Mouse (Mus musculus): ENCODE measurements around the gene Zfp706. TPM values are rescaled to one million over a fixed set of nuclear protein-coding genes. Genes with fewer than 3 reads are reported as not detected.
A peak's percentile ranks its signal among the peaks of the same experiment; 100 is the strongest.

Gene Zfp706
- polyA plus RNA-seq (2011; ENCODE audit: insufficient read depth, insufficient read length, low read depth, missing spikeins) = 212 and 245 TPM in 2 replicates

DNA sequence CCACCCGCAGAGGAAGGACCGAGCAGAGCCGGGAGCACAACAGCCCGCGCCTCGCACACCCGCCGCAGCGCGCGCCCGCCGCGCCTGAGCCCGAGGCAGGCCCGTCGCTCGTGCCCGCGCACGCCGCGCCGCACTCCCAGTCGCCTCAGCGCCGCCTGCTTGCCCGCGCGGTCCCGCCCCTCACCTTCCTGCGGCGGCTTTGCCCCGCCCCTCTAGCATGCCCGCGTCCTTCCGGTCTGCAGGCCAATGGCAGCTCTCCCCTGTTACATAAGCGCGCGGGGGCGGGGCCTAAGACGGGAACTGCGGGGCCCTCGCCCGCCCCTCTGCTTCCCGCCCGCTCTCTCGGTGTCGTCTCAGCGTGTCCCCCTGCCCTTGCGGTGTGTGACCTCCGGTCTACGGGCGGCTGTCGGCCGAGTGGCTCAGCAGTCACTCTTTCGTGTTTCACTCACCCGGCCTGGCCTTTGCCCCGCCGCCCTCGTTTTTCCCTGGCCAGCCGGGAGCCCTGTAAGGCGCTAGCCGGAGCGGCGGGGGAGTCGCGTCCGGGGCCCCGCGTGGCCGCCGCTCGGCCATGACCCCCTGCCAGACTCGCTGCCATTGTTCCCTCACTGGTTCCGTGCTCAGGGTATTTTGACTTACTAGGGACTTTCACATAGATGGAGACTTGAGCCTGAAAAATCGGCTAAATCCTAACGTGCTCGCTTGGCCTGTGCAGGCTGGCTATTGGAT lies at the start of gene Zfp706:
TSS of gene Zfp706 (minus strand) at position 541 of the 726 bp plus-strand sequence.
- peak within 1 kb of the TSS; percentile 92 for H3K27ac ChIP-seq (ENCODE audit: insufficient read depth, low read length)
- peaks cover 3% of the 10 kb centered on the region for H3K4me1 ChIP-seq (ENCODE audit: control insufficient read depth, insufficient read depth, low read length)
- H3K4me3 ChIP-seq (ENCODE audit: low read depth, low read length) = peak within 1 kb of the TSS; percentile 99
- H3K9me3 ChIP-seq (replicated peaks; ENCODE audit: control insufficient read depth, insufficient read depth, low read length, poor library complexity, severe bottlenecking) = peaks cover 22% of the 10 kb centered on the region
- no peak for TF ChIP-seq EP300 (IDR thresholded peaks at IDR 0.05; ENCODE audit: insufficient read depth, low read depth, low read length)
- TF ChIP-seq POLR2A (IDR thresholded peaks at IDR 0.05; ENCODE audit: insufficient read depth, low read length) = peak; percentile 48
- H3K9ac ChIP-seq (ENCODE audit: low read depth, poor library complexity, severe bottlenecking) = peak within 1 kb of the TSS; percentile 100
- H3K27me3 ChIP-seq (ENCODE audit: control insufficient read depth, insufficient read depth, low read length, poor library complexity, severe bottlenecking) = no peaks in the 10 kb centered on the region
- H3K36me3 ChIP-seq (ENCODE audit: control insufficient read depth, insufficient read depth, low read length, poor library complexity, severe bottlenecking) = peaks cover 31% of the 10 kb centered on the region

DNA sequence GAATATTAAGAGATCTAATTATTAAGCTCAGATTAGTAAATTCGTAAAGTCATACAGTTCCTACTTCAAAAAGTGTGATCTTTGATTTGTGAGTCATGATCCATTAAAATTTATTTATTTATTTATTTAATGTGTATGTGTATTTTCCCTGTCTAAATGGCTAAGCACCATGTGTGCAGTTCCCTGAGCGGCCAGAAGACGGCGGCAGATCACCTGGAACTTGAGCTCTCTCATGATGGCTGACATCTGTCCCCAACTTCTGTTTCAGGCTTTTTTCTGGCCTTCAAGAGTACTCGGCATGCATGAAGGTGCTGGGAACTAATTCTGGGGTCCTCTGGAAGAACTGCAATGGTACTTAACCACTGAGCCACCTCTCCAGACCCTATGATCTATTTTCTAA lies 47.0 kb upstream of the Zfp706 start:
- Histone ChIP-seq H3K27ac (ENCODE audit: insufficient read depth, low read length) (no peak overlapping the region), H3K9ac (ENCODE audit: low read depth, poor library complexity, severe bottlenecking) (no peak overlapping the region), H3K36me3 (ENCODE audit: control insufficient read depth, insufficient read depth, low read length, poor library complexity, severe bottlenecking) (no peaks in the 10 kb centered on the region), H3K9me3 (replicated peaks; ENCODE audit: control insufficient read depth, insufficient read depth, low read length, poor library complexity, severe bottlenecking) (peaks cover 19% of the 10 kb centered on the region), H3K4me1 (ENCODE audit: control insufficient read depth, insufficient read depth, low read length) (peaks cover 3% of the 10 kb centered on the region), H3K27me3 (ENCODE audit: control insufficient read depth, insufficient read depth, low read length, poor library complexity, severe bottlenecking) (no peaks in the 10 kb centered on the region), H3K4me3 (ENCODE audit: low read depth, low read length) (no peak overlapping the region)
- peak; percentile 24 for TF ChIP-seq CTCF (IDR thresholded peaks at IDR 0.05; ENCODE audit: low read depth, low read length)
- no peak for TF ChIP-seq POLR2A (IDR thresholded peaks at IDR 0.05; ENCODE audit: insufficient read depth, low read length)

DNA sequence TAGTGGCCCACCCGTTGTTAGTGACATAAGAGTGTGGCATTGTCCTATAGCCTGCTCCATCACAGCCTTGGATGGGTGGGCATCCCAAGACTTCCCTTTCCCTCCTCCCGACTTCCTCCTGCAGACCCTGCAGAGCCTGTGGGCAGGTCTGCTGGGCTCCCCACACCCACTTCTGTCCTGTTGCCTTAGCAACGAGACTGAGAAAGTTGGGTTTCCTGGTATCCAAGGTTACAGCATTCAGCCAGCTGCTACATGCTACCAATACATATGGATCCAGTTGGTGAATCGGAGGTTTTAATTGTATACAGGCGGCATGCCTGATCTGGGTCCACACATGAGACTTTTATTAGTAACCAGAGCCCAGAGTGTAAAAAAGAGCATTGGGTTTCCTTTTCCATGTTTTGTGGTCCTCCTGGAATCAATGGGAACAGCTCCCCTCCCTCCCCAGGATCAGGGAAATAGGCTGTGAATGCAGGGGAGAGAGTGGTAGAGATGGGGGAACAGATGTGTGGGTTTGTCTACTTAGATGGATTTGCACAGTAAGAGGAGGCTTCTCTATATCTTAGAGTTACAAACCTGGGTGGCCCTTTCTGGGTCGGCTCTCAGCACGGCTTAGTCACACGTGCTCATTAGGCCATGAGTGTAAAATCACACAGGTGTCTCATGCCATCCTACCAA lies 45.7 kb upstream of the Zfp706 start:
- Histone ChIP-seq H3K4me1 (ENCODE audit: control insufficient read depth, insufficient read depth, low read length) (peaks cover 3% of the 10 kb centered on the region), H3K4me3 (ENCODE audit: low read depth, low read length) (no peak overlapping the region), H3K27me3 (ENCODE audit: control insufficient read depth, insufficient read depth, low read length, poor library complexity, severe bottlenecking) (no peaks in the 10 kb centered on the region), H3K27ac (ENCODE audit: insufficient read depth, low read length) (no peak overlapping the region), H3K9ac (ENCODE audit: low read depth, poor library complexity, severe bottlenecking) (no peak overlapping the region), H3K9me3 (replicated peaks; ENCODE audit: control insufficient read depth, insufficient read depth, low read length, poor library complexity, severe bottlenecking) (peaks cover 19% of the 10 kb centered on the region), H3K36me3 (ENCODE audit: control insufficient read depth, insufficient read depth, low read length, poor library complexity, severe bottlenecking) (no peaks in the 10 kb centered on the region)
- TF ChIP-seq CTCF (IDR thresholded peaks at IDR 0.05; ENCODE audit: low read depth, low read length) (no peak), POLR2A (IDR thresholded peaks at IDR 0.05; ENCODE audit: insufficient read depth, low read length) (no peak), EP300 (IDR thresholded peaks at IDR 0.05; ENCODE audit: insufficient read depth, low read depth, low read length) (no peak)

DNA sequence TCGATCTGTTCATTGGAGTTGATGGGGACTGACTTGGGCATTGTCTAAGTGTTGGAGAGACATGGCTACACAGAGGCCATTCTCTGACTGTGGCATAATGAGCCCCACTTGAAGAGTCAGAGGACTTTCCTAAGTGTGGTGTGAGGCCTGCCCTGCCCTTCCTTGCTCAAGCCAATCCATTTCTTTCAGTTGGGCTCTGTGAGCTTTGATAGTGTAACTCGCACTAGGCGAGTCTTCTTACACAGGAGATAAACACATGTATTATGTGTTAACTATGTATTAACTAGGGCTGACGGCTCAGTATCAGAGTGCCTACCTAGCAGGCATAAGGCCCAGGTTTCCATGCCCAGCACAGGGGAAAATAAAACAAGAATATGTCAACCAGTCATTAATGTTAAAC lies 39.8 kb upstream of the Zfp706 start:
- TF ChIP-seq EP300 (IDR thresholded peaks at IDR 0.05; ENCODE audit: insufficient read depth, low read depth, low read length) (no peak), POLR2A (IDR thresholded peaks at IDR 0.05; ENCODE audit: insufficient read depth, low read length) (no peak), CTCF (IDR thresholded peaks at IDR 0.05; ENCODE audit: low read depth, low read length) (no peak)

DNA sequence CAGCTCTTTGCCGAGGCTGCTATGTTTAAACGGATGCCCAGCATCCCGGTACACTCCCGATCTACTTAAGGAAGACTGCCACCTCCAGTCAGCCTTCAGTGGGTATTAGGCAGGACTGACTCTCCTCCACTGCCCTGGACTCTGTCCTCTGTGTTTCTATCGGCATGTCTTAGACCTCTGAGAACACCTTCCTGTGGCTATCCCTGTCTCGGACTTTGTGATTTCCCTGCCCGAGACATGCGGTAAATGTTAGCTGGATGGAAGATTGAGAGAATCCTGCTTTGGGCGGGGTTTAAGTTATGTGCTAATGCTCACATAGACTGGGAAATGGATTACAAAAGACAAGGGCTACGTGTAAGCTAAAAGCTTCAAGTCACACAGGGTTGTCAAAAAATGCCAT lies 39.0 kb upstream of the Zfp706 start:
- Histone ChIP-seq H3K4me3 (ENCODE audit: low read depth, low read length) (no peak overlapping the region), H3K9ac (ENCODE audit: low read depth, poor library complexity, severe bottlenecking) (no peak overlapping the region), H3K9me3 (replicated peaks; ENCODE audit: control insufficient read depth, insufficient read depth, low read length, poor library complexity, severe bottlenecking) (no peaks in the 10 kb centered on the region), H3K4me1 (ENCODE audit: control insufficient read depth, insufficient read depth, low read length) (peaks cover 3% of the 10 kb centered on the region), H3K27me3 (ENCODE audit: control insufficient read depth, insufficient read depth, low read length, poor library complexity, severe bottlenecking) (no peaks in the 10 kb centered on the region), H3K27ac (ENCODE audit: insufficient read depth, low read length) (no peak overlapping the region), H3K36me3 (ENCODE audit: control insufficient read depth, insufficient read depth, low read length, poor library complexity, severe bottlenecking) (no peaks in the 10 kb centered on the region)
- TF ChIP-seq POLR2A (IDR thresholded peaks at IDR 0.05; ENCODE audit: insufficient read depth, low read length) (no peak), CTCF (IDR thresholded peaks at IDR 0.05; ENCODE audit: low read depth, low read length) (no peak), EP300 (IDR thresholded peaks at IDR 0.05; ENCODE audit: insufficient read depth, low read depth, low read length) (no peak)

More for the DNA sequence above, 39.8 kb upstream of the Zfp706 start:
- H3K27me3 ChIP-seq (ENCODE audit: control insufficient read depth, insufficient read depth, low read length, poor library complexity, severe bottlenecking) = no peaks in the 10 kb centered on the region
- no peaks in the 10 kb centered on the region for H3K36me3 ChIP-seq (ENCODE audit: control insufficient read depth, insufficient read depth, low read length, poor library complexity, severe bottlenecking)
- no peak overlapping the region for H3K4me3 ChIP-seq (ENCODE audit: low read depth, low read length)
- peaks cover 3% of the 10 kb centered on the region for H3K4me1 ChIP-seq (ENCODE audit: control insufficient read depth, insufficient read depth, low read length)
- H3K9ac ChIP-seq (ENCODE audit: low read depth, poor library complexity, severe bottlenecking) = no peak overlapping the region
- no peak overlapping the region for H3K27ac ChIP-seq (ENCODE audit: insufficient read depth, low read length)
- H3K9me3 ChIP-seq (replicated peaks; ENCODE audit: control insufficient read depth, insufficient read depth, low read length, poor library complexity, severe bottlenecking) = no peaks in the 10 kb centered on the region

DNA sequence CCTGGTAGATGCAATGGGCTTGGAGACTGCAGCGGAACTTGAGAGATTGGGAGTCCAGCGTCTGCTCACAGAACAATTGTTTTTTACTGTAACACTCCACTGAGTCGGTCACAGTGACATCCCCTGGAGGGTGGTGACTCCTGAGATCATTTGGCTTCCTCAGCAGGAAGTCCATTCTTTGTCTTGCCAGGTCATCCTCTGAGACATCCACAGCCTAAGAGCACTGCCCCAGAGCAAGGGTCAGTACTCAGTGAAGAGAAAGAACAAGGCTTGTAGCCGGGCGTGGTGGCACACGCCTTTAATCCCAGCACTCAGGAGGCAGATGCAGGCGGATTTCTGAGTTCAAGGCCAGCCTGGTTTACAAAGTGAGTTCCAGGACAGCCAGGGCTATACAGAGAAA lies 38.6 kb upstream of the Zfp706 start:
- Histone ChIP-seq H3K4me3 (ENCODE audit: low read depth, low read length) (no peak overlapping the region), H3K9me3 (replicated peaks; ENCODE audit: control insufficient read depth, insufficient read depth, low read length, poor library complexity, severe bottlenecking) (no peaks in the 10 kb centered on the region), H3K27me3 (ENCODE audit: control insufficient read depth, insufficient read depth, low read length, poor library complexity, severe bottlenecking) (no peaks in the 10 kb centered on the region), H3K9ac (ENCODE audit: low read depth, poor library complexity, severe bottlenecking) (no peak overlapping the region), H3K27ac (ENCODE audit: insufficient read depth, low read length) (no peak overlapping the region), H3K36me3 (ENCODE audit: control insufficient read depth, insufficient read depth, low read length, poor library complexity, severe bottlenecking) (no peaks in the 10 kb centered on the region), H3K4me1 (ENCODE audit: control insufficient read depth, insufficient read depth, low read length) (peaks cover 3% of the 10 kb centered on the region)
- TF ChIP-seq CTCF (IDR thresholded peaks at IDR 0.05; ENCODE audit: low read depth, low read length) (no peak), POLR2A (IDR thresholded peaks at IDR 0.05; ENCODE audit: insufficient read depth, low read length) (no peak), EP300 (IDR thresholded peaks at IDR 0.05; ENCODE audit: insufficient read depth, low read depth, low read length) (no peak)

All from ES-Bruce4 (cell line).